Mouse (Mus musculus) liver, postnatal 0 days (tissue): Measurements from ENCODE around the gene Cdc42se1. TPM values are rescaled to one million over a fixed set of nuclear protein-coding genes. Genes with fewer than 3 reads are reported as not detected.

Source experiments
- ATAC-seq: fragments of 200-750 bp; cut with Nextera tagmentation; 2 replicates; pipeline ENCODE4 v1.8.0; 2017; ENCODE audit warnings: mild to moderate bottlenecking, moderate library complexity
- DNase-seq: peaks from one replicate; pipeline ENCODE4 v3.0.0-alpha.2; 2016
- H3K27ac ChIP-seq: fragments of 300-500 bp; sonication (generic); 2 replicates; pipeline ENCODE4 v1.5.1; 2014; ENCODE audit warnings: antibody characterized with exemption, moderate library complexity, mild to moderate bottlenecking, low read depth
- H3K27me3 ChIP-seq: fragments of 300-500 bp; sonication (generic); 2 replicates; pipeline ENCODE4 v1.6.1; 2014; ENCODE audit warnings: low read length, control low read depth, mixed read lengths; ENCODE audit not compliant: insufficient read depth
- H3K36me3 ChIP-seq: fragments of 300-500 bp; sonication (generic); replicated peaks from 2 replicates; pipeline ENCODE4 v1.6.1; 2014; ENCODE audit warnings: mild to moderate bottlenecking, control low read depth, low read length, moderate library complexity, mixed read lengths; ENCODE audit not compliant: insufficient read depth
- H3K4me1 ChIP-seq: fragments of 300-500 bp; sonication (generic); 2 replicates; pipeline ENCODE4 v1.6.1; 2014; ENCODE audit warnings: antibody characterized with exemption, mild to moderate bottlenecking, control low read depth; ENCODE audit not compliant: insufficient read depth
- H3K4me2 ChIP-seq: fragments of 300-500 bp; sonication (generic); 2 replicates; pipeline ENCODE4 v1.6.1; 2014; ENCODE audit warnings: low read depth, mild to moderate bottlenecking, low read length, moderate library complexity, mixed read lengths
- H3K4me3 ChIP-seq: fragments of 300-500 bp; sonication (generic); 2 replicates; pipeline ENCODE4 v1.5.1; 2014; ENCODE audit warnings: low read depth, low read length
- H3K9ac ChIP-seq: fragments of 300-500 bp; sonication (generic); replicated peaks from 2 replicates; pipeline ENCODE4 v1.6.1; 2014; ENCODE audit warnings: mild to moderate bottlenecking, moderate library complexity
- H3K9me3 ChIP-seq: fragments of 300-500 bp; sonication (generic); 2 replicates; pipeline ENCODE4 v1.6.1; 2016; ENCODE audit warnings: mild to moderate bottlenecking, control low read depth, low read length, mixed read lengths
- CTCF ChIP-seq: sonication (generic); IDR thresholded peaks from 2 replicates; pipeline ENCODE4 v1.5.1; 2016; ENCODE audit warnings: antibody characterized with exemption, low read depth
- EP300 ChIP-seq: IDR thresholded peaks from 2 replicates; pipeline ENCODE4 v1.6.1; 2016; ENCODE audit warnings: antibody characterized with exemption, low read depth, mild to moderate bottlenecking
- WGBS: fragments of 180-500 bp; shearing (Covaris S2); extraction: QIAGEN DNeasy Blood & Tissue Kit; methylation state at CpG from one replicate; pipeline ENCODE4 v1.1.7; 2014; ENCODE audit not compliant: insufficient replicate concordance; 5-methylcytosine and 5-hydroxymethylcytosine counted together
- polyA plus RNA-seq: library from polyadenylated mRNA; unstranded; fragments of >200 nt; fragmentation: Nextera tagmentation; extraction: Ambion mirVana; gene quantifications from 2 replicates; pipeline ENCODE4 v1.2.1, GENCODE M21; 2015

The Cdc42se1 gene
- 31.7 and 32.3 TPM in 2 replicates for polyA plus RNA-seq

DNA sequence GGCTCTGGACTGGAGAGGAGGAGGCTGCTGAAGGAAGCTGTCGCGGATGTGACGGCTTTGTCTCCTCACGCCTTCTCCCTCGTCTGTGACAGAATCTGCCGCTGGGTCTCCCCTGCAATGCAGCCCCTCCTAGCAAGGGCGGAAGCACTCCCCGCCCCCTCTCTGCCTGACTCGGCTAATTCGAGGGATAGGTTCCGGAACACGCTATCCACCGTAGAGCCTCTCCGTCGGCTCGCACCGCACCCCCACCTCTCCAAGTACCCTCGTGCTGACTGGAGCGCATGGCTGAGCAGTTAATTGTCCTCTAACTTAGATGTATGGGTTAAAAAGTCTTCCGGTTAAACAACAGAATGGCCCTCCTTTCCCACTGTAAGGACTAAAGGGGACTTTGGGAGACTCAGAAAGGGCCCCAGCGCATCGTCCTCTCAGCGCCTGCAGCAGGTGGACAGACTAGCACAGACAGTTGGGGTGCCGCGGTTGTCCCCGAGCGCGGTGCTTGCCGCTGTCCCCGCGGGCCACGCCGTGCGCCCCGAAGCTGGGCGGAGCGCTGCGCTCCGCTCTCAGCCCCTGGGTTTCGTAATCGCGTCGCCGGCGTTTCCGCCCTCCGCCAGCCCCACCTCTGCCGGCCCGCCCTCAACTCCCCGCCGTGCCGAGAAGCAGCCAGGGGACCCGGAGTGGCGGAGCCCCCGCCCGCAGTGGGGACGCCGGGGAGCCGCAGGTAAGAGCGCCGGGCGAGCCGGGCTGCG is at the start of gene Cdc42se1:
Gene Cdc42se1, plus strand, starts transcription at position 585 of the 746 bp plus-strand sequence.
- TF ChIP-seq CTCF (no peak; the same call in 1 of the 2 replicates), EP300 (no peak)
- ATAC-seq, result peak; percentile 91

DNA sequence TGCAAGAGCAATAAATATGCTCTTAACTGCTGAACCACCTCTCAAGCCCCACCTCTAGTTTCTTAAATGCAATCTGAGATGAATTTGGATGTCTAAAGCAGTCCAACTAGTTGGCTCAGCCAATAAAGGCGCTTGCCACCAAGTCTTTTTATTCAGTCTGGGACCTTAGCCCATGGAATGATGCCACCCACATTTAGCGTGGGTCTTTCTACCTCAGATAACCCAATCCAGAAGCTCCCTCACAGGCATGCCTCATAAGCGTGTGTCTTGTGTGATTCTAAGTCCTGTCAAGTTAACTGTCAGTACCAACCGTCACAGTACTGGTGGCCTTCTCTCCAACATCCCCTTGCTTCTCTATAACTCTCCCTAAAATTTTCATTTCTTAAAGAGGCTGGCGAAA is 49.6 kb upstream of the Cdc42se1 start:
- H3K4me2 ChIP-seq, result no peak overlapping the region
- no peak for DNase-seq
- peaks cover 2% of the 10 kb centered on the region for H3K4me1 ChIP-seq
- peaks cover 16% of the 10 kb centered on the region for H3K36me3 ChIP-seq
- H3K27ac ChIP-seq, result no peak overlapping the region
- no peak overlapping the region for H3K9ac ChIP-seq
- H3K4me3 ChIP-seq, result no peak overlapping the region
- WGBS, result 82% methylated on average over 5 of the region's 5 CpGs
- H3K9me3 ChIP-seq, result no peaks in the 10 kb centered on the region
- H3K27me3 ChIP-seq, result peaks cover 2% of the 10 kb centered on the region
- ATAC-seq, result no peak
- TF ChIP-seq EP300 (no peak), CTCF (no peak)

More for the DNA sequence above, at the start of gene Cdc42se1:
- H3K9ac ChIP-seq, result peak within 1 kb of the TSS; percentile 93
- peak within 1 kb of the TSS; percentile 91 for H3K4me3 ChIP-seq
- DNase-seq, result peak; percentile 92
- WGBS, result under 1% methylated on average over 62 of the region's 64 CpGs
- H3K36me3 ChIP-seq, result peaks cover 16% of the 10 kb centered on the region
- peak within 1 kb of the TSS; percentile 94 for H3K27ac ChIP-seq
- H3K4me1 ChIP-seq, result peaks cover 31% of the 10 kb centered on the region
- H3K27me3 ChIP-seq, result no peaks in the 10 kb centered on the region
- peak within 1 kb of the TSS; percentile 95 for H3K4me2 ChIP-seq
- H3K9me3 ChIP-seq, result no peaks in the 10 kb centered on the region

DNA sequence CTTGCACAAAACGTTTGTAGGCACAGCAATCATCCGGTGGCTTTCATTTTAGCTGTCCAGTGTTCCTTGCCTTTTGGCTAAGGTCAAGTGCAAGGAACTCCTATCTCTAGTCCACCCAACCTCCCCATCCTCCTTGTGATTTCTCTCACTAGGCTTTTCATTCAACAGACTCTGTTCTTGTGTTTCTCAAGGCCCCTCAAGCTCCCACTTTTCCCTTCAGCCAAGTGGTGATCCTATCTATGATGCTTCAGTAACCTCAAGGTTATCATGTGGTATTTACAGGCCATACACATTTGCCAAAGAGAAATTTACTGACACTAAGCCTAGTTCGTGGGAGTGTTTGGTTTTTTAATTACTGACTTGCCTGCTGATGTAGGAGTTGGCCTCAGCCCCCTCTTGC is 48.6 kb upstream of the Cdc42se1 start:
- H3K9me3 ChIP-seq, result no peaks in the 10 kb centered on the region
- no peak overlapping the region for H3K4me3 ChIP-seq
- ATAC-seq, result no peak
- no peak for DNase-seq
- peaks cover 25% of the 10 kb centered on the region for H3K36me3 ChIP-seq
- no peak overlapping the region for H3K27ac ChIP-seq
- WGBS, result 63% methylated on average over 3 of the region's 3 CpGs
- H3K9ac ChIP-seq, result no peak overlapping the region
- H3K27me3 ChIP-seq, result no peaks in the 10 kb centered on the region
- H3K4me2 ChIP-seq, result no peak overlapping the region
- TF ChIP-seq CTCF, result no peak
- no peak for TF ChIP-seq EP300
- H3K4me1 ChIP-seq, result no peaks in the 10 kb centered on the region

- no peak overlapping the region for H3K4me3 ChIP-seq
- ATAC-seq (no peak), DNase-seq (no peak)
- no peaks in the 10 kb centered on the region for H3K4me1 ChIP-seq
- no peak overlapping the region for H3K9ac ChIP-seq
- no peaks in the 10 kb centered on the region for H3K27me3 ChIP-seq
- H3K27ac ChIP-seq, result no peak overlapping the region
- WGBS, result 57% methylated on average over 1 of the region's 1 CpGs
- H3K4me2 ChIP-seq, result no peak overlapping the region
- H3K36me3 ChIP-seq, result peaks cover 42% of the 10 kb centered on the region
- TF ChIP-seq CTCF (no peak), EP300 (no peak)
- H3K9me3 ChIP-seq, result no peaks in the 10 kb centered on the region
These were observed 46.7 kb upstream of the Cdc42se1 start for GRCm38 (mm10) chr3:95181841-95182240.

DNA sequence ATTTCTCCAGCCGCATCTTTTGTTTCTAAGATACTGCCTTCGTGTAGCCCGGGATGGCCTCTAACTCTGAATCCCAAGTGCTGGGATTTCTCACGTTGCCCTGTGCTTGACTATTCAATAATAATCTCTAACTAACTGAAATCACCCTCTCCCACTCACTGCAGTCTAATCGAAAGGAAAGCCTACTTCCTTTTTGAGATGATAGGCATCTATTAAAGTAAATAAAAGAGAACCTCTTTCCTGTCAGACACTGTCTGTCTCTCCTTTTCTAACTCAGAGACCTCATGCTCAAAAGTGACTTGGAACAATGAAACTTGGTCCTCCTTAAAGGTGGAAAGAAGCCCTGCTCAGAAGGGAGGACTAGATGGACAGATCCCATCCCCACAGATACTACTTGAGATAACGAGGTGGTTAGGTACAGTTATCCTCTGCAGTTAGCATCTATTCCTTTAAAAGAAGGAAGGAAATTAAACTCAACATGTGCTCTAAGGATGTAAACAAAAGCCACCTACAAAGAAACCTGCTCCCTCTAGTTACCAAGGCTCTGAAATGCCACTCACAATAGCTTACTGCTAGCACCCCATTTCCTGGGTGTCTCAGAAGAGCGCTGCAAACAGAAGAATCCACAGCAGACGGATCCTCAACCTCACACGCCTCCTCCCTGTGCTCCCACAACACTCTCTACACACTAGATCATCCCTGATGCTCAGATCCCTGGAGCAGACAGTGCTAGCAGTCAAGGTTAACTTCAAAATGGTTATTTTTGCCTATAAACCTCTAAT is 43.5 kb upstream of the Cdc42se1 start:
- H3K27me3 ChIP-seq, result no peaks in the 10 kb centered on the region
- peaks cover 73% of the 10 kb centered on the region for H3K36me3 ChIP-seq
- TF ChIP-seq CTCF (no peak), EP300 (no peak)
- no peak overlapping the region for H3K9ac ChIP-seq
- no peak overlapping the region for H3K4me2 ChIP-seq
- H3K4me1 ChIP-seq, result no peaks in the 10 kb centered on the region
- no peak overlapping the region for H3K4me3 ChIP-seq
- DNase-seq (no peak), ATAC-seq (no peak)
- WGBS, result 79% methylated on average over 9 of the region's 9 CpGs
- no peaks in the 10 kb centered on the region for H3K9me3 ChIP-seq
- no peak overlapping the region for H3K27ac ChIP-seq

GRCm38 (mm10) chr3:95186100-95186499 is 42.4 kb upstream of the Cdc42se1 start:
- no peaks in the 10 kb centered on the region for H3K27me3 ChIP-seq
- TF ChIP-seq CTCF (no peak), EP300 (no peak)
- no peak overlapping the region for H3K9ac ChIP-seq
- no peaks in the 10 kb centered on the region for H3K9me3 ChIP-seq
- 82% methylated on average over 2 of the region's 2 CpGs for WGBS
- no peak overlapping the region for H3K4me3 ChIP-seq
- ATAC-seq (no peak), DNase-seq (no peak)
- H3K36me3 ChIP-seq, result peaks cover 80% of the 10 kb centered on the region
- H3K4me1 ChIP-seq, result no peaks in the 10 kb centered on the region
- no peak overlapping the region for H3K4me2 ChIP-seq
- no peak overlapping the region for H3K27ac ChIP-seq
